32 mouse cellular contexts compared by ENCODE assay signal in genomic region chr3:147287503-147287902, GRCm38 (mm10).
DNase-seq lines count a peak whose midpoint lies in the region; ATAC-seq and TF ChIP-seq lines count a peak whose summit lies in the region.
"Had no signal": no experiment of that assay in that cellular context is flagged by ENCODE, and none has a peak within 500 bp of the region (broad histone marks: within the 10 kb centered on the region; RNA-seq: fewer than 3 reads in every experiment).

No protein-coding gene starts in this region.

- H3K9me3 ChIP-seq in heart, embryonic 12.5 days (replicated peaks), result no peaks in the 10 kb centered on the region
- no peaks in the 10 kb centered on the region for H3K9me3 ChIP-seq in lung, embryonic 16.5 days (ENCODE audit: control insufficient read depth, low read length)
- H3K9me3 ChIP-seq in heart, postnatal 0 days (replicated peaks; ENCODE audit: control insufficient read depth, low read length), result no peaks in the 10 kb centered on the region
- H3K9me3 ChIP-seq in limb, embryonic 11.5 days (ENCODE audit: control insufficient read depth, low read length), result no peaks in the 10 kb centered on the region
- H3K9me3 ChIP-seq: embryonic facial prominence, embryonic 13.5 days; forebrain, embryonic 12.5 days; hindbrain, embryonic 12.5 days; intestine, embryonic 15.5 days; liver, embryonic 13.5 days; midbrain, embryonic 13.5 days had no signal

- H3K27ac ChIP-seq in heart, embryonic 12.5 days (ENCODE audit: poor library complexity, severe bottlenecking), result 0 out of 2 replicates have a peak overlapping the region, but pooled peaks have one; percentile 24
- no peak overlapping the region for H3K27ac ChIP-seq in lung, embryonic 16.5 days (ENCODE audit: low read length)
- no peak overlapping the region for H3K27ac ChIP-seq in heart, postnatal 0 days (ENCODE audit: low read depth)
- no peak overlapping the region for H3K27ac ChIP-seq in limb, embryonic 11.5 days (replicated peaks; ENCODE audit: low read depth, low read length)
- H3K27ac ChIP-seq: embryonic facial prominence, embryonic 13.5 days; forebrain, embryonic 12.5 days; hindbrain, embryonic 12.5 days; hindbrain, postnatal 0 days; intestine, embryonic 15.5 days; layer of hippocampus, adult 2 months; left cerebral cortex, adult 2 months; liver, embryonic 13.5 days; macrophage; midbrain, embryonic 13.5 days had no signal

- TF ChIP-seq EP300 in heart, postnatal 0 days (IDR thresholded peaks at IDR 0.05; ENCODE audit: low read depth), result no peak

- whole genome bisulfite sequencing in heart, embryonic 12.5 days, result 28% methylated on average over 8 of the region's 8 CpGs
- 35% methylated on average over 8 of the region's 8 CpGs for WGBS in lung, embryonic 16.5 days
- 60% methylated on average over 8 of the region's 8 CpGs for whole genome bisulfite sequencing in lung, adult 2 months
- 23% methylated on average over 8 of the region's 8 CpGs for WGBS in heart, postnatal 0 days
- WGBS in limb, embryonic 11.5 days, result 32% methylated on average over 8 of the region's 8 CpGs

- peak; percentile 79 for ATAC-seq in heart, embryonic 12.5 days (ENCODE audit: insufficient number of reproducible peaks, low FRiP score)
- ATAC-seq in lung, embryonic 16.5 days (ENCODE audit: low read depth), result 0 out of 2 replicates have a peak, but pooled peaks have one; percentile 20
- ATAC-seq in heart, postnatal 0 days (ENCODE audit: insufficient read depth, low read depth), result peak; percentile 78
- ATAC-seq in limb, embryonic 11.5 days (ENCODE audit: insufficient number of reproducible peaks, low FRiP score, low TSS enrichment, low read depth), result 0 out of 2 replicates have a peak, but pooled peaks have one; percentile 9
- ATAC-seq: forebrain, postnatal 0 days; hindbrain, postnatal 0 days; intestine, embryonic 15.5 days; midbrain, embryonic 13.5 days had no signal

- TF ChIP-seq POLR2A in lung, adult 2 months (IDR thresholded peaks at IDR 0.05; ENCODE audit: borderline replicate concordance, extremely low read depth, low read depth, low read length), result no peak

- no peaks in the 10 kb centered on the region for H3K27me3 ChIP-seq in heart, embryonic 12.5 days (replicated peaks)
- H3K27me3 ChIP-seq in lung, embryonic 16.5 days (ENCODE audit: control insufficient read depth, insufficient read depth, low read depth, low read length), result no peaks in the 10 kb centered on the region
- H3K27me3 ChIP-seq in heart, postnatal 0 days (ENCODE audit: control insufficient read depth, insufficient read depth, low read length), result peaks cover 4% of the 10 kb centered on the region; the same call in 1 of the 2 replicates
- no peaks in the 10 kb centered on the region for H3K27me3 ChIP-seq in limb, embryonic 11.5 days (ENCODE audit: control insufficient read depth, insufficient read depth, low read length)
- H3K27me3 ChIP-seq: forebrain, embryonic 12.5 days; hindbrain, embryonic 12.5 days; intestine, embryonic 15.5 days; liver, embryonic 13.5 days; midbrain, embryonic 13.5 days had no signal

- H3K4me2 ChIP-seq in heart, embryonic 12.5 days, result peak overlapping the region; percentile 47
- H3K4me2 ChIP-seq in lung, embryonic 16.5 days (ENCODE audit: low read depth, low read length), result no peak overlapping the region
- peak overlapping the region; percentile 47 for H3K4me2 ChIP-seq in heart, postnatal 0 days (ENCODE audit: low read depth, low read length)
- no peak overlapping the region for H3K4me2 ChIP-seq in limb, embryonic 11.5 days (ENCODE audit: low read depth, severe bottlenecking)
- H3K4me2 ChIP-seq: embryonic facial prominence, embryonic 13.5 days; forebrain, embryonic 12.5 days; hindbrain, embryonic 12.5 days; intestine, embryonic 15.5 days; liver, embryonic 13.5 days; midbrain, embryonic 13.5 days had no signal

- no peak overlapping the region for H3K4me3 ChIP-seq in heart, embryonic 12.5 days
- no peak overlapping the region for H3K4me3 ChIP-seq in lung, embryonic 16.5 days (ENCODE audit: low read length)
- H3K4me3 ChIP-seq in lung, adult 2 months (replicated peaks; ENCODE audit: extremely low read depth, low read depth, low read length), result no peak overlapping the region
- 0 out of 2 replicates have a peak overlapping the region, but pooled peaks have one; percentile 12 for H3K4me3 ChIP-seq in heart, postnatal 0 days (ENCODE audit: low read depth, low read length)
- no peak overlapping the region for H3K4me3 ChIP-seq in limb, embryonic 11.5 days (ENCODE audit: low read depth, low read length)
- H3K4me3 ChIP-seq: embryonic facial prominence, embryonic 13.5 days; erythroblast, embryonic 14.5 days; forebrain, embryonic 12.5 days; hindbrain, embryonic 12.5 days; intestine, embryonic 15.5 days; layer of hippocampus, adult 2 months; left cerebral cortex, adult 2 months; liver, embryonic 13.5 days; midbrain, embryonic 13.5 days had no signal

- H3K36me3 ChIP-seq in heart, embryonic 12.5 days, result no peaks in the 10 kb centered on the region
- H3K36me3 ChIP-seq in lung, embryonic 16.5 days (ENCODE audit: control insufficient read depth, insufficient read depth, low read length), result no peaks in the 10 kb centered on the region
- no peaks in the 10 kb centered on the region for H3K36me3 ChIP-seq in heart, postnatal 0 days (replicated peaks; ENCODE audit: control insufficient read depth, insufficient read depth, low read length)
- H3K36me3 ChIP-seq in limb, embryonic 11.5 days (ENCODE audit: control insufficient read depth, insufficient read depth, low read length), result no peaks in the 10 kb centered on the region
- H3K36me3 ChIP-seq: embryonic facial prominence, embryonic 13.5 days; forebrain, embryonic 12.5 days; hindbrain, embryonic 12.5 days; intestine, embryonic 15.5 days; liver, embryonic 13.5 days; midbrain, embryonic 13.5 days had no signal

- intact Hi-C loops in heart, postnatal 14 days (cut with DNase I), result no loop called here

- no peak for DNase-seq in heart, postnatal 14 days
- no peak for DNase-seq in lung, adult 2 months
- DNase-seq in heart, postnatal 0 days (ENCODE audit: low spot score), result peak; percentile 57
- no peak for DNase-seq in limb, embryonic 11.5 days (ENCODE audit: low spot score)
- no peak for DNase-seq in gastrocnemius, postnatal 10 days
- DNase-seq: adrenal gland, postnatal 25 days; B cell, adult 2 months; cerebellum, adult 11-12 months; cerebellum, adult 9-11 months; embryo, embryonic 11 days; forebrain, postnatal 0 days; gastrocnemius, postnatal 14 days; kidney, adult 2 months; kidney, postnatal 36 days; liver, embryonic 13.5 days; lung, adult 18-20 months; right cerebral cortex, adult 18-20 months; spleen, adult 18-20 months; thymus, adult 18-20 months; thymus, postnatal 25 days had no signal

- H3K9ac ChIP-seq in heart, embryonic 12.5 days, result no peak overlapping the region
- H3K9ac ChIP-seq in lung, embryonic 16.5 days (ENCODE audit: low read length), result no peak overlapping the region
- H3K9ac ChIP-seq in heart, postnatal 0 days (replicated peaks; ENCODE audit: low read depth, low read length), result no peak overlapping the region
- no peak overlapping the region for H3K9ac ChIP-seq in limb, embryonic 11.5 days (ENCODE audit: low read length)
- H3K9ac ChIP-seq: embryonic facial prominence, embryonic 13.5 days; forebrain, embryonic 12.5 days; forebrain, postnatal 0 days; hindbrain, embryonic 12.5 days; intestine, embryonic 15.5 days; liver, embryonic 13.5 days; midbrain, embryonic 13.5 days had no signal

- peaks cover 41% of the 10 kb centered on the region for H3K4me1 ChIP-seq in heart, embryonic 12.5 days (replicated peaks)
- H3K4me1 ChIP-seq in lung, embryonic 16.5 days (replicated peaks; ENCODE audit: control insufficient read depth, insufficient read depth, low read length), result no peaks in the 10 kb centered on the region
- H3K4me1 ChIP-seq in lung, adult 2 months (ENCODE audit: control insufficient read depth, insufficient read depth, low read length), result no peaks in the 10 kb centered on the region
- peaks cover 11% of the 10 kb centered on the region; the same call in 1 of the 2 replicates for H3K4me1 ChIP-seq in heart, postnatal 0 days (ENCODE audit: control insufficient read depth, insufficient read depth)
- H3K4me1 ChIP-seq in limb, embryonic 11.5 days (ENCODE audit: control insufficient read depth, insufficient read depth, low read length), result no peaks in the 10 kb centered on the region
- H3K4me1 ChIP-seq: forebrain, embryonic 12.5 days; hindbrain, embryonic 12.5 days; intestine, embryonic 15.5 days; liver, embryonic 13.5 days; midbrain, embryonic 13.5 days had no signal

- TF ChIP-seq CTCF in lung, adult 2 months (IDR thresholded peaks at IDR 0.05; ENCODE audit: insufficient read depth, low read length), result no peak
- no peak for TF ChIP-seq CTCF in heart, postnatal 0 days (IDR thresholded peaks at IDR 0.05; ENCODE audit: low read depth)

Comparison
In these comparisons a context has a peak if more than half of its experiments do, and no peak if none do; other contexts are left out.
1. ATAC-seq: peak in every context shown above with its lines; median percentile 79 in heart, embryonic 12.5 days; 78 in heart, postnatal 0 days; 20 in lung, embryonic 16.5 days; 9 in limb, embryonic 11.5 days.
2. H3K4me2 ChIP-seq: peak in heart, embryonic 12.5 days (single experiment) and heart, postnatal 0 days (single experiment); none in lung, embryonic 16.5 days (single experiment) and limb, embryonic 11.5 days (single experiment).